Mouse (Mus musculus) kidney, embryonic 14.5 days (tissue): ENCODE data around the gene Obscn. TPM values are rescaled to one million over a fixed set of nuclear protein-coding genes. Genes with fewer than 3 reads are reported as not detected.

Experiments used
- ATAC-seq: fragments of 200-750 bp; cut with Nextera tagmentation; 2 replicates; pipeline ENCODE4 v1.8.0; 2017; ENCODE audit warnings: moderate number of reproducible peaks, mild to moderate bottlenecking, moderate TSS enrichment, moderate library complexity; ENCODE audit not compliant: low FRiP score, low TSS enrichment
- H3K27ac ChIP-seq: fragments of 300-500 bp; sonication (generic); 2 replicates; pipeline ENCODE4 v1.5.1; 2014; ENCODE audit warnings: low read depth, mild to moderate bottlenecking, low read length, moderate library complexity, mixed read lengths
- H3K27me3 ChIP-seq: fragments of 300-500 bp; sonication (generic); 2 replicates; pipeline ENCODE4 v1.6.1; 2014; ENCODE audit warnings: mild to moderate bottlenecking, low read length; ENCODE audit not compliant: control insufficient read depth, insufficient read depth
- H3K36me3 ChIP-seq: fragments of 300-500 bp; sonication (generic); 2 replicates; pipeline ENCODE4 v1.6.1; 2014; ENCODE audit warnings: low read length, mixed read lengths; ENCODE audit not compliant: control insufficient read depth, insufficient read depth
- H3K4me1 ChIP-seq: fragments of 300-500 bp; sonication (generic); 2 replicates; pipeline ENCODE4 v1.6.1; 2014; ENCODE audit warnings: low read length, mixed read lengths; ENCODE audit not compliant: control insufficient read depth, insufficient read depth
- H3K4me2 ChIP-seq: fragments of 300-500 bp; sonication (generic); replicated peaks from 2 replicates; pipeline ENCODE4 v1.6.1; 2014; ENCODE audit warnings: low read depth, mild to moderate bottlenecking, low read length
- H3K4me3 ChIP-seq: fragments of 300-500 bp; sonication (generic); 2 replicates; pipeline ENCODE4 v1.5.1; 2014; ENCODE audit warnings: mild to moderate bottlenecking, low read length
- H3K9ac ChIP-seq: fragments of 300-500 bp; sonication (generic); 2 replicates; pipeline ENCODE4 v1.6.1; 2014; ENCODE audit warnings: low read depth, mild to moderate bottlenecking, low read length, moderate library complexity
- H3K9me3 ChIP-seq: fragments of 300-500 bp; sonication (generic); 2 replicates; pipeline ENCODE4 v1.6.1; 2016; ENCODE audit warnings: low read length; ENCODE audit not compliant: control insufficient read depth
- WGBS: fragments of 180-500 bp; shearing (Covaris S2); extraction: QIAGEN DNeasy Blood & Tissue Kit; methylation state at CpG from one replicate; pipeline ENCODE4 v1.1.7; 2014; 5-methylcytosine and 5-hydroxymethylcytosine counted together
- polyA plus RNA-seq: library from polyadenylated mRNA; unstranded; fragments of >200 nt; fragmentation: Nextera tagmentation; extraction: Ambion mirVana; gene quantifications from 2 replicates; pipeline ENCODE4 v1.2.1, GENCODE M21; 2014

Obscn gene
- polyA plus RNA-seq, 1 experiment from 2014 or later, result 0.51 TPM

DNA sequence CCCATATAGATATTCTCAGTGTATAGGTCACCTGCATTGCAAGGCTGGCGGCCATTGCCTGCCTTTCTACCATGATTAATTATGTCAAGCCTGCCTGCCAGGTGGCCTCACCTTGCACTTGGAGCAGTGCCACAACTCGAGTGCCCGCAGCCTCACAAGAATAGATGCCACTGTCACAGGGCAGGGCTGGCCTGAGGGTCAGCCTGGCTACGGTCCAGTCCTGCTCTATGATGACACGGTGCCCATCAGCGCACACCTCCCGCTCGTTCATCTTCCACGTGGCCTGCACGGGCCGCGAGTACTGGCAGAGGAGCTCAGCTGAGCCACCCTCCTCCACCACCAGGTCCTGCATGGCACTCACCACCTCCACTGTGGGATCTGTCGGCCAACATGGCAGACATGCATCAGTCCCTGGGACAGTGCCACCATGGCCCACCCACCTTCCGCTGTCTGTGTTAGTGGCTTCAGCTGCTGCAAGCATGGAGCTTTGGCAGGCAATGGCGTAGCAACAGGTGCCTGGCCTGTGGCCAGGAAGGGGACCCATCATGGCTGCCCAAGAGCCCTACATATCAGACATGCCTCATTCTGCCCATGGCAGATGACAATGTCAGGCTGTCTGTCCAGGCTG lies 91.4 kb downstream of the Obscn start:
- 94% methylated on average over 15 of the region's 15 CpGs for WGBS
- no peak overlapping the region for H3K9ac ChIP-seq
- no peaks in the 10 kb centered on the region; the same call in 1 of the 2 replicates for H3K27me3 ChIP-seq
- no peak overlapping the region for H3K4me2 ChIP-seq
- ATAC-seq, result no peak
- H3K27ac ChIP-seq, result no peak overlapping the region
- no peaks in the 10 kb centered on the region for H3K4me1 ChIP-seq
- no peaks in the 10 kb centered on the region for H3K36me3 ChIP-seq
- H3K4me3 ChIP-seq, result no peak overlapping the region
- H3K9me3 ChIP-seq, result no peaks in the 10 kb centered on the region

DNA sequence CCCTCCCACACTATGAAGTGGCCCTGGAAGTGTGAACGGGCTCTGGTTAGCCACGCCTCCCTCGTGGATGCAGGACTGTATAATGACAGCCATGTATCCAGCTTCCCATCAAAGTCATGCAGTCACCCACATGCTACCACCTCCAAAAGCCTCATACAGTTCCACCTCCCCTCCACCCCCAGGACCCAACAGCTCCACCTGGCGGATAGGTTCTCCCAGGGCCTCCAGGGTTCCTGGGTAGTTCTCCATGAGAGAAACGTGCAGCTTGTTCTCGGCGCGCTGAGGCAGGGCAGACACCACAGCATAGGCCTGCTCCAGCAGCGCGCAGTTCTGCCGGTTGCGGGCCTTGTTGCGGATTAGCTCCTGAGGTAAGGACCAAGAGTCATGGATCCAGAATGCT lies 107.2 kb downstream of the Obscn start:
- Histone ChIP-seq H3K4me3 (no peak overlapping the region), H3K9me3 (no peaks in the 10 kb centered on the region), H3K9ac (no peak overlapping the region), H3K27ac (no peak overlapping the region), H3K4me1 (no peaks in the 10 kb centered on the region), H3K27me3 (no peaks in the 10 kb centered on the region), H3K4me2 (no peak overlapping the region), H3K36me3 (no peaks in the 10 kb centered on the region)
- no peak for ATAC-seq
- WGBS, result 92% methylated on average over 13 of the region's 13 CpGs

DNA sequence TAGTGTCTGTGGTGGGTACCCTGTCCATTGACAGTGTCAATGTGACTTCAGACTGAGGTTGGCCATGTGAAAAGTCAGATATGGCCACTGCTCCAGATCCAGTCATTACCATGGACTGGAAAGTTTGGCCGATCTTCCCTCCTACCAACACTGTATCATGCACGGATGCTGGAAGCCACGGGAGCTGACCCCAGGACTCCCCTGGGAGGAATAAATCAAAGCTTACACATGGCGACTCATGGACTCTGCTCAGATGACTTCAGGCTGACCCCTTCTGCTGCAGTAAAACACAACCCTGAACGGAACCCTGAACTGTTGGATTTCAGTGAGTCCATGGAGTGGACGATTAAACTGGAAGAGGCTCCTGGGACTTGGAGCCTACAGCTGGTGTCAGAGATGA lies 109.8 kb downstream of the Obscn start:
- 31% methylated on average over 6 of the region's 6 CpGs for WGBS

DNA sequence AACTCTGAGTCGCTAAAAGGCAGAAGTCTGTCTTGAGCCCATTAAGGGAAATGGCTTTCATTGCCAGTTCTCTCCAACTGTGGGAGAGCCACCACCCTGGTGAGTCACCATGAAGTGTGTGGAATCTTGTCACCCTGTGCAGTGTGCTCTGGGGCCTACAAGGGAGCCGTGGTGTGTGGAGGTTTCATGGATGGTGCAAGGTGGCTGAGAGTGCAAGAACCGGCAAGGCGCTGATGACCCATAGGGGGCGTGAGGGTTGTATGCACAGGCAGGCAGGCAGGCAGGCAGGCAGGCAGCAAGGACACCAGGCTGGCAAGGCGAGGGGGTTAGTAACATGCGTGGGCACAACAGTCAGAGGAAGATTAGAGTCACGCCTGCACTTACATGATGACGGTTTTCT lies 121.2 kb downstream of the Obscn start:
- no peaks in the 10 kb centered on the region for H3K4me1 ChIP-seq
- WGBS, result 36% methylated on average over 9 of the region's 9 CpGs
- no peak for ATAC-seq
- H3K9me3 ChIP-seq, result no peaks in the 10 kb centered on the region
- H3K27ac ChIP-seq, result no peak overlapping the region
- no peak overlapping the region for H3K4me3 ChIP-seq
- H3K9ac ChIP-seq, result no peak overlapping the region
- H3K36me3 ChIP-seq, result no peaks in the 10 kb centered on the region
- no peaks in the 10 kb centered on the region for H3K27me3 ChIP-seq
- no peak overlapping the region for H3K4me2 ChIP-seq

More for the DNA sequence above, 109.8 kb downstream of the Obscn start:
- no peak overlapping the region for H3K9ac ChIP-seq
- no peaks in the 10 kb centered on the region for H3K9me3 ChIP-seq
- no peak overlapping the region for H3K4me2 ChIP-seq
- H3K27ac ChIP-seq, result no peak overlapping the region
- ATAC-seq, result no peak
- H3K36me3 ChIP-seq, result no peaks in the 10 kb centered on the region
- H3K27me3 ChIP-seq, result no peaks in the 10 kb centered on the region
- H3K4me3 ChIP-seq, result no peak overlapping the region
- no peaks in the 10 kb centered on the region for H3K4me1 ChIP-seq

DNA sequence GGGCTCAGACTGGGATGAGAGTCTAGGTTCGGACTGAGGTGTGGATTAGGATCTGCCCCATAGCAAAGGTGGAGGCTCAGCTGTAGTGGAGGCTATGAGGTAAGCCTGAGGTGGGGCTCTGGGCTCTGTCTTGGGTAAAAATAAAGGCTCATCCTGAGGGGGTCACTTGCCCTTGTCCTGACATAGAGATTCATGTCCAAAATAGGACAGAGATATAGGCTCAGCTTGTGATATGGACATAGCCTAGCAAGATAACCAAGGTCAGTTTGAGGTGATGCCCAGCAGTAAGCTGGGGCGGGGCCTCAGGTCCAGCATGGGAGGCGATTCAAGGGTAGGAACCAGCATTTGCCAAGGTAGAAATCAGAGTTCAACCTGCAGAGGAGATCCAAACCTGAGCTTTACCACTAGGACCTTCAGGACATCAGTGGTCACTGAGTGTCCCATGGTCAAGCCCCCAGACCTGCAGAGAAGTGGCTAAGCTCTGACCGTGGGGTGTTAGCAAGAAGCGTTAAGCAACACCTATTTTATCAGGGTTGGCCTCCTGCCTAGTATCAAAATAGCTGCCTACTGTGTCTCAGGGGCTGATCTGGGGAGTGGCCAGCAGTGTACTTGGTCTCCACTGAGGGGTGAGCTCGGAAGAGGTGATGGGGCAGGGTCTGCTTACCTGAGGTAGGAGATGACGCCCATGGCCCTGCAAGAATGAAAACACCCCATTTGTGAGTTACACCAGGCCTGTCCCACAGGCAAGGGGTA lies 133.7 kb downstream of the Obscn start:
- Histone ChIP-seq H3K4me1 (no peaks in the 10 kb centered on the region), H3K27ac (no peak overlapping the region), H3K4me2 (no peak overlapping the region), H3K4me3 (no peak overlapping the region), H3K9ac (no peak overlapping the region), H3K9me3 (no peaks in the 10 kb centered on the region), H3K36me3 (no peaks in the 10 kb centered on the region), H3K27me3 (no peaks in the 10 kb centered on the region)
- WGBS, result 81% methylated on average over 7 of the region's 7 CpGs
- no peak for ATAC-seq

DNA sequence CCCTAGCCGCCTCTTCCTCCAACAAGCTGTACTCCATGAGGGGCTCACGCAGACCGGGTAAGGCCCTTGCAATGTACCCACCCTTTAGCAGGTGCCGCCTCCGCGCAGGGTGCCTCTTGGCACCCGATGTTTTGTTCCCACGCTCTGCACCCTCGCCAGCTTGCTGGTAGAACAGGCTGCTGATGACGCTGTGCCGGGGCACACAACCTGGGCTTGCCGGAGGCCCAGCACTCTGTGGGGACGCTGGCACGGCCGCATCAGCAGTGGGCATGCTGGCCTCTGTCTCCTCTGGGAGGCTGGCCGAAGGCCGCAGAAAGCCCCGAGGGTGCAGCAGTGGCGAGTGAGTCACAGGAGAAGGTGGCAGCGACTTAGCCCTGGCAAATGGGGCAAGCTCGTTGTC lies 135.6 kb downstream of the Obscn start:
- H3K27ac ChIP-seq, result no peak overlapping the region
- no peaks in the 10 kb centered on the region for H3K36me3 ChIP-seq
- no peak overlapping the region for H3K9ac ChIP-seq
- no peak overlapping the region for H3K4me3 ChIP-seq
- H3K4me1 ChIP-seq, result no peaks in the 10 kb centered on the region
- ATAC-seq, result no peak
- WGBS, result 91% methylated on average over 21 of the region's 21 CpGs
- peaks cover 3% of the 10 kb centered on the region for H3K27me3 ChIP-seq
- H3K4me2 ChIP-seq, result no peak overlapping the region
- H3K9me3 ChIP-seq, result no peaks in the 10 kb centered on the region

DNA sequence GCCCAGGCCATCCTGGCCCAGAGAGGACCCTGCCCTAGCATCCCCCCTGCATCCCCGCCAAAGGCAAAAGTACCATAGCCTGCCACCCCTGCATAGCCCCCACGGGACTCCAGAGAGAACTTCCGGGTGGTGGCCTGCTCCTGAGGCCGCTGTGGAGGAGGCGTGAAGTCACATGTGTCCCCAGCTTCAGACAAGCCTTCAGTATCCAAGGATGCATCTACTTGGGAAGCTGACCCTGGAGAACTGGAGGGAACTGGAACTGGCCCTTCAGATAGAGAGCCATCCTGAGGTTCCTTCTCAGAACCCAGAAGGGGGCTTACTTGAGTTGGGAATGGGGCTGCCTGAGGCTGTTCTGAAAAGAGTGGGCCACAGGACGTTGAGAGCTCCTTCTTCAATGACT lies 136.4 kb downstream of the Obscn start:
- Histone ChIP-seq H3K27ac (no peak overlapping the region), H3K9ac (no peak overlapping the region), H3K9me3 (no peaks in the 10 kb centered on the region), H3K4me2 (no peak overlapping the region), H3K36me3 (no peaks in the 10 kb centered on the region), H3K27me3 (peaks cover 3% of the 10 kb centered on the region), H3K4me3 (no peak overlapping the region), H3K4me1 (no peaks in the 10 kb centered on the region)
- no peak for ATAC-seq
- WGBS, result 83% methylated on average over 6 of the region's 6 CpGs

DNA sequence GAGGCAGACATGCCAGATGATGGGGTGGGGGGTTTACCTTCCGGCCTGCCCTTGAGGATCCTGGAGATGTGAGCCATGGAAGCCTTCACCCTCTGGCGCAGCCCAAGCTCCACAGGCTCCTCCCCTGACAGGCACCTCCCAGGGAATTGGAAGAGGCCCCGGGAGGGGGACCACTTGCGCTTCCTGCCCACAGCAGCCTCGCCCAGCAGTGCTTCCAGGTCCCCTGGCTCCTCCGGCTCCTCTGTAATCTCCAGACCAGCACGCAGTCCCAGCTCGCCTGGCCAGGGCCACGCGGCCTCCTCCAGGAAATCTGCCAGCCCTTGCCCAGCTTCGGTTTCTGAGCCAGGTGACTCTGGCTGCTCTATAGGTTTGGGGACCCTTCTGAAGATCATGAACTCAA lies 137.0 kb downstream of the Obscn start:
- H3K4me1 ChIP-seq, result no peaks in the 10 kb centered on the region
- no peak for ATAC-seq

DNA sequence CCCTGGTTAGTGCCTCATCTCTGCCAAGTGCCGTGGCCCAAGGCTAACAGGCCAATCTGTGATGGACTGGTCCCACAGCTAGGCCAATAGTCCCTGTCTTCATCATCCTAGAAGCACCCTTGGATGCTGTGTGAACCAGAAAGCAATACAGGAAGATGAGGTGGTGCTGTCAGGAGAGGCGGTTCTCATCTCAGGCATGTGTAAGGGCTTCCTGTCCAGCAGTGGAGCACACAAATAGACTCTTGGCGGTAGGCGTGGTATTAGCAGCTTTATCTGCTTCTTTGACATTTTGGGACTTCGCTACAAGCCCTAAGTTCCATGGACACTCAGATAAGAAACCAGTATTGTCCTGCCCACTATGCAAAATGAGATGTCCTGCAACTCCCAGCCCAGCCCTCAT lies 138.7 kb downstream of the Obscn start:
- Histone ChIP-seq H3K9ac (no peak overlapping the region), H3K9me3 (no peaks in the 10 kb centered on the region), H3K4me2 (no peak overlapping the region), H3K27ac (no peak overlapping the region), H3K27me3 (peaks cover 3% of the 10 kb centered on the region), H3K4me3 (no peak overlapping the region), H3K4me1 (no peaks in the 10 kb centered on the region), H3K36me3 (no peaks in the 10 kb centered on the region)
- WGBS, result 87% methylated on average over 5 of the region's 5 CpGs
- ATAC-seq, result no peak

More for the DNA sequence above, 137.0 kb downstream of the Obscn start:
- 54% methylated on average over 10 of the region's 11 CpGs for WGBS
- no peak overlapping the region for H3K27ac ChIP-seq
- no peak overlapping the region for H3K4me2 ChIP-seq
- no peaks in the 10 kb centered on the region for H3K36me3 ChIP-seq
- no peaks in the 10 kb centered on the region for H3K9me3 ChIP-seq
- H3K9ac ChIP-seq, result no peak overlapping the region
- H3K27me3 ChIP-seq, result peaks cover 3% of the 10 kb centered on the region
- no peak overlapping the region for H3K4me3 ChIP-seq
